Mouse (Mus musculus) inflammation-experienced regulatory T-cells, adult 6 months (primary cell): Measurements from ENCODE around the gene 4930563M21Rik. TPM values are rescaled to one million over a fixed set of nuclear protein-coding genes. Genes with fewer than 3 reads are reported as not detected.
"Not testable (repeated sequence)": the region's sequence is repeated elsewhere in the genome, so short reads cannot be mapped to it uniquely, and the experiment has no call there.

Source experiments
- ATAC-seq: one replicate; pipeline ENCODE4 v1.8.0; 2017
- polyA plus RNA-seq, 3 experiments: library from polyadenylated mRNA; unstranded; fragments of 100-300 nt; shearing (Covaris generic); gene quantifications; one replicate each; pipeline ENCODE4 v1.2.1; 2017

Gene 4930563M21Rik
- not detected for polyA plus RNA-seq

DNA sequence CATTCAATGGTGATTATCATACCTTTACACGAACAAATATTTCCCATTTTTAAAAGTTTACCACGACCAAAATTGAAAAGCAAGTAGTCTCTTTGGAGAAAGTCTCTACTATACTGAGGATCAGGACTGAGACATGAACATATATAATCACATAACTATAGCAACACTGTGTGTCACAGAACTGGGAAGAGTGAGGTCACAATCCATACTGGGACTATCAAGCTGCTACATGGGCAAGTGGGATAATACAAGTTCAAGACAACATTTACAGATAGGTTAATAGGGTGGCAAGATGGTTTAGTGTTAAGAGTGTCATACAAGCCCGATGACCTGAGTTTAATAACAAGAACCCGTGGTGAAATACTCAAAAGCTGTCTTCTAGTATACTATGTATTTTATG lies at the start of gene 4930563M21Rik:
Gene 4930563M21Rik, minus strand, starts transcription at position 101 of the 400 bp plus-strand sequence.
- ATAC-seq, result no peak

DNA sequence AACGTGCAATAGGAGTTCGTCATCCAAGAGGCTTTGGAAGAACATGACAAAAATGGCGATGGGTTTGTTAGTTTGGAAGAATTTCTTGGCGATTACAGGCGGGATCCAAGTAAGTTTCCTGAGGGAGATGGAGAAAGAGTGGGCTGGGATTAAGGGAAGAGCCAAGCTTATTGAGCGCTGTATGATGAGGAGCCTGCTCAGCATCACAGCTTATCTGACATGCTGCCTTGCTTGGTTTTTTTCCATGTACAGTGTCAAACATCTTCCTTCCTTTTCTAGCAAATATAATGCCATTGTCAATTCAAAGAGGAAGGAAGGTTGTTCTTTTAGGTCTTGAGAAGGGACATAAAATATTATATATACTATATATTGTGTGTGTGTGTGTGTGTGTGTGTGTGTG lies 45.8 kb upstream of the 4930563M21Rik start:
- no peak for ATAC-seq

DNA sequence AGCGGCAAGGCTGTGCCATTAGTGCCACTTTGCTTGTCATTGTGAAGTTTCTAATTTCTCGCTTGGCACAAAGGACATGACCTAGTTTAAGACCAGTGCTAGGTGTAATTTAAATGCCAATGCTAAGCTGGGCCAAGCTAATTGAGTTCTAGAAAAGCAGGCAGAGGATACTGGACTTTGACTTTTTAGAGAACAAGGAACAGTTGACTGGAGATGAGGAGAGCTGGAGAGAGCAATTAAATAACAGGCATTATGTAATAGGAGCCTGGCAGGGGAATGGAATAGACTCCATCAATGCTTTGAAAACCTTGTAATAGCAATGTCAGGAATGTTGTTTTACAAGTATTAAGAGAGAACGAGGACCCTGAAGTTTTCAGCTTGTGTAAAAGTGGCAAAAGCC lies 43.4 kb upstream of the 4930563M21Rik start:
- ATAC-seq, result no peak

DNA sequence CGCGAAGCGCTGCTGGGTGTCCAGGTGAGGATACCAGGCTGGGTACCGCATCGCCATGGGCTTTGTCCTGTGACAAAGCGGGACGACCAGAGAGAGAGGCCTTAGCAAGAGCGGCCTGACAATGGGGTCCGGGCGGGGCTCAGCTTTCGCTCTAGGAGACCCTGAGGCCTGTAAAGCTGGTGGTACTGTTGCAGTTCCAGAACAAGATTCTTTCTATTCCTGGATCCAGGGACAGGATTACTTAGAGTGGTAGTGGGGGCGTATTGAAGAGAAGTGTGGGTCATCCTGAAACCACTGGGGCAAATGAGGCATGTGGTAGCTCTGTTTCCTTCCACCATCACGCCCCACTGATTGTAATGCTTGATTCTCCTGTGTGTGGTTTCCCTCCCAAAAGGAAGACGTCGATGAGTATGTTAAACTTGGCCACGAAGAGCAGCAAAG lies 31.9 kb upstream of the 4930563M21Rik start:
- ATAC-seq, result peak; percentile 24

DNA sequence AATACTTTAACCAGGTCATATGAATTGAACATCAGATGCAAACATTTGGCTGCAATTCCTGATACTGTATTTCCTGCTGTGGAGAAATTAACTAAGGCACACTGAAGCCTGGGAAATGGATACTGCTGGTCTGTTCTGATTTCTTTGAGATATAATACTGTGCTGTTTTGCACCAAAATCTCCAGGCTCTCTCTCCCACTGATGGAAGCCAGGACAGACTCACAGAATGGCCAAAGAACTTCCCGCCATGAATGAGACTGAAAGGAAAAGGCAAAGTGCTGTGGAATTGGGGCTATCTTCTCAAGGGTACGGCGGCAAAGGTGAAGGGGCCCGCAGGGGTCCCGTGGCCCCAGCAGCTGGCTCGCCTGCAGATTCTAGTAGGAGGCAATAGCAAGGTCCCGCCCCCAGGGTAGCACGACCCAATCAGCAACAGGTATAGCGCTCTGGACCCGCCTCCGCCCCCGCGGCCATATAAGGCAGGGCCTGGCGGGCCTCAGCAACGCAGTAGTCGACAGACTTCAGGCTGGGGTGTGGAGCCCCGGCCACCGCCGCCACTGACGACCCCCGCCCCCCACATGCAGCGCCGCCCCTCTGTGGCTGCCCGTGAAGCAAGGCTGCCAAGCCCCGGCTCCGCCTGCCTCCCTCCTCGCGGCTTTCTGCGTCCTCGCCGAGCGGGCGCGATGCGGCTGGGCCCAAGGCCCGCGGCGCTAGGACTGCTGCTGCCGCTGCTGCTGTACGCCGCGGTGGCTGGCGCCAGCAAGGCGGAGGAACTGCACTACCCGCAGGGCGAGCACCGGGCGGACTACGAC lies 31.2 kb upstream of the 4930563M21Rik start, which contains the start of gene Rcn2:
Gene Rcn2, plus strand, starts transcription at position 474 of the 809 bp plus-strand sequence.
- peak; percentile 99 for ATAC-seq

DNA sequence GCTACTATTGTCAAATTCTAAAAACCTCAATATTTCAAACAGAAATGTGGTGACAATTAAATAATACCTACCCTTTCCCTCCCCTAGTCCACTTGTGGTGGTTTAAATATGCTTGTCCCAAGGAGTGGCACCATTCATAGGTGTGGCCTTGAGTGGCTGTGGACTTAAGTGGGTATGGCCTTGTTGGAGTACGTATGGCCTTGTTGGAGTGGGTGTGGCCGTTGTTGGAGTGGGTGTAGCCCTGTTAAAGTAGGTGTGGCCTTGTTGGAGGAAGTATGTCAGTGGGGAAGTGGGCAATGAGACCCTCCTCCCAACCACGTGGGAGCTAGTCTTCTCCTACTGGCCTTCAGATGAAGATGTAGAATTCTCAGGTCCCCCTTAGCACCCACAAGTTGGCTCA lies 21.9 kb upstream of the 4930563M21Rik start:
- ATAC-seq, result no peak

DNA sequence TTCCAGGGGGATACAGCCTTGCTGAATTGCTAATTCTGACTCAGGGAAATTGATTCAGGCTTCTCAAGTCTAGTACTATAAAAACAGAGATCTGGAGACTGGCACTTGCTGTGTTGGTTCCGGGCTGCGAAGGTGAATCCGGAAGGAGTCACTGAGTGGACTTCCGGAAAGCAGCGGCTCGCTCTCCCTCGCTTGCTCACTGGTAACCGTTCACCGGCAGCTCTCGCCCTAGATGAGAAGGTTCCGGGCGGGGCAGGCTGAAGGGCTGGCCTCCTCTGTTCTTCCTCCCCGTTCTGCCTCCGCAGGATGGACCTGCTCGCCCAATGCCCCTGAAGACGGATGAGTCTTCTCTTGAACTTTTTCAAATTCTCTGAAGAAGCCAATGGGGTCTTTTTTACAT lies 16.9 kb upstream of the 4930563M21Rik start:
- no peak for ATAC-seq

DNA sequence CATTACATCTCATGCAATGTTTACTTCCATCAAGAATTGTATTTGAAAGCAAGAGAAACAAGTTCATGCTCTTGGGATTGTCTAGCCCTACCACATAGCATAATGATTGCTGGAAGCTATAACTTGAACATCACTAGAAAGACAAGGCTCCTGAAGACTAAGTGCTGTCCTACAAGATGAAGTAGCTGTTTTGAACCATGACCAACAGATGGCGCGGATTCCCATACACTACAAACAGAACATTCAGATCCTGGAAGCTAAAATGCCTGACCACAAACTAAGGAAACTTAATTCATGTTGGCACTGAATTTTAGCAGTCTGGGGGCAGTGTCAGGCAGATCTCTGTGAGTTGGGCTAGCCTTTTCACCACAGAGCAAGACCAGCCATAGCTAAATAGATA lies 14.4 kb upstream of the 4930563M21Rik start:
- no peak for ATAC-seq

DNA sequence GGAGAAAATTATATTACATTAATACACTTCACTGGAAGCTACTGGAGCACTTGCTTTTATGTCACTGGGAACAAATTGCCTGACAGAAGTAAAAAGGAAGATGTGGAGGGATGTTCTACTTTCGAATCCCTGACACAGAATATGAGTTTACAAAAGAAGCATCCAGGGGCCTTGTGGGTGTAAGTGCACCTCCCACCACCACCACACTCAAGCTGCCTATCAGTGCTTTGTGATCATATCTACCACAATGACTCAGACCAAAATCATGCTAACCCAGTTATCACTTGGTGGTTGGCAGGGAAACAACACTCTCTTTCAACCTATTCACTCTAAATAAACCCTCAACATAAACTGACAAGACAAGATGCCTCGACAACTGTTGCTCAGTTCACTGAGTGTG lies 5.7 kb downstream of the 4930563M21Rik start:
- ATAC-seq, result not testable (repeated sequence)

DNA sequence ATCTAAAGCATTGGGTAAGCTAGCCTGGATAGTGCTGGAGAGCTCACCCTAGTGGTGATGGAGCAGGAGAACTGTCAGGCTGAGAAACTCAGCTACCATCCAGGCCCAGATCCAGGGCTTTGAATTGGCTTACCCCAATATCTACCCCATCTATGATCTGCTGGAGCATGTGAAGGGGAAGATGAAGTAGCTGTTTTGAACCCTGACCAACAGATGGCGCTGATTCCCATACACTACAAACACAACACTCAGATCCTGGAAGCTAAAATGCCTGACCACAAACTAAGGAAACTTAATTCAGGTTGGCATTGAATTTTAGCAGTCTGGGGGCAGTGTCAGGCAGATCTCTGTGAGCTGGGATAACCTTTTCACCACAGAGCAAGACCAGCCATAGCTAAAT lies 63.5 kb downstream of the 4930563M21Rik start:
- ATAC-seq, result no peak

DNA sequence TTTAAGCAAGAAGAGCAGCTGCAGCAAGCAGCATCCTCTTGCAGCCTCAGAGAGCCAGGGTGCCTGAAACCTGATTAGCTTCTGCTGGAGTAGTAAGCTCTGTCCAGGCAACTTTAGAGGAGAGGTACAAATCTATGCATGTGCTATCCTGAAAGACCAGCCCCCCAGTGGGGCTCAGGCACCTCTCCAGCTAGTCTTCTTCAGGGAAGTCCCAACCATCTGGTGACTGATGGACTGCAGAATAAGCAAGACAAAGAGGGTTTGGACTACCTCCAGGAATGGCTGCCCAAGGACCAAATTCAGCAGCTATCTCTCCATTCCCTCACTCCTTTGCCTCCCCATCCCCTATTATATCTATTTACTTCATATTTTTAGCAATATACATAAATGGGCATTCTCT lies 69.0 kb downstream of the 4930563M21Rik start:
- ATAC-seq, result no peak

DNA sequence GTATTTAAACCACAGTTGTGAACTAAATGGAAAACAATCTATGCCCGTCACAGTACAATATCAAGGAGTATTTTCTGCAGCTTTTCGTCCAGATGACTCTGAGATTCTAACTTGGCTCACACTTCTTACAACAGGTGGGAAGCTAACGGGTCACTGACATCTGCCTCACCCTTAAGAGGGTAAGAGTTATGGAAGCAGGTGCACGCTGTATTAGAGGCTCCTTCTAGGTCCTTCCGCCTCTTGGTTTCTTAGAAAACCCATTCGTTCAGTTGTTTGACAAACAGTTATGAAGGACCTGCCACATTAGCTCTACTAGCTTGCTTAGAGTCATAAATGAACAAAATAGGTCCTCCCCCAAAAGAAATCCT lies 71.7 kb downstream of the 4930563M21Rik start:
- ATAC-seq, result no peak

DNA sequence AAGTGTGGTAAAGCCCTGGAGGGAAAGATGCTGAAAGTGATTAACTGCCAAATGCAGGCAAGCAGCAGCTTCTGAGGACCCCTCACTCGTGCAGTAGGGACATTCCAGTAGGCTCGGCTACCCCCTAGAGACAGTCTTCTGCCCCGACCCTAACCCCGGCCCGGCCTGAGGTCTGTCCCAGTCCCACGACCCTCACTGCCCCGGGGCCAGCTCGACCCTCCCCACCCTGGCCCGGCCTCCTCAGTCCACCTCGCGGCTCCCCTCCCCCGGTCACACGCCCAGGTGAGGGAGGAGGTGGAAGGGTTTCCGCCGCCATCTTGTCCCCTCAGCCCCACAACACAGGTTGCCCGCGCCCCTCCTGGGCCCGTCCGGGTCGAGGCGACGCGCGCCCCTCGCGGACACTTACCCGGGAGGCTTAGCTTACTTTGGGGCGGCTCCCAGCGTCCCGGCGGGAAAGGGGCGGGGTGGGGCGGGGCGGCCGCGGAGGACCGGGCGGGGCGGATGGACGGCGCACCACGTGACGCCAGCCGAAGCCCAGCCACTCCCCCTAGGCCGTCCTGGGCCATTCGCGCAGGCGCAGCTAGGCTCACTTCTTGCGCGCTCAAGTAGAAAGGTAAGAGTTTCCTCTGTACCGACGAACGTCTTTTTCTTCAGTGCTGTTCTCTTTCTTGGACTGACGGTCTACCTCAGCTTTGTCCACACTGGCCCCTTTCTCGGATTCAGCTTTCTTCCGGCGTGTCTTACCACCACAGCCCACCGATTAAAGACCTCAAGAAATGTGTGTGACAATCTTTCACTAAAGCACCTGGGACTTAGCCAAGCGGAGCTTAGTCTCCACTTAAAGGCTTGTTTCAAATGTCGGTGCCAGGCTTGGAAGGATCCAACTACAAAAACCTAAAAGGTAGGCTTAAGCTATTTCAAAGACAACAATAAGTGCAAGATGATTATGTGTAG lies 72.4 kb downstream of the 4930563M21Rik start, which contains the start of gene Scaper:
Gene Scaper, minus strand, starts transcription at position 456 of the 954 bp plus-strand sequence.
- peak; percentile 92 for ATAC-seq

DNA sequence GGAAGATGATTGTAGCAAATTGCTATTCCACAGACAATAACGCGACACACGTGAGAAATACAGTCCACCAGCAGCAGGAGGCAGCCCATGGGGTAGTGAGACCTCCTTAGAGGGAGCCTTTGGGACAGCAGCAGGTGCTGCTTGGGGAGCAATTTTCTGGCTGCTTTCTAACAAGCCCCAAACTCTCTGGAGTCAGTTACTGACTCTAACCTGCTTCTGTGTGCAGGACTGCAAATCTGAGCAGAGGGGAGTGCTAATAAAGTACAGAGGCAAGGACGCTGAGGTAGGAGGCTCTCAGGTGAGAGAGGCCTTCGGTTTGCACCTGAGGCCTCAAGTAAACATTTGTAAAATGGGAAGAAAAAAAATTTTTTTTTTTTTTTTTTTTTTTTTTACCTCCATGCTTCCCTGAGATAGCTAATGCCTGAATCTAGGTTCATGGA lies 73.1 kb downstream of the 4930563M21Rik start:
- ATAC-seq, result no peak

DNA sequence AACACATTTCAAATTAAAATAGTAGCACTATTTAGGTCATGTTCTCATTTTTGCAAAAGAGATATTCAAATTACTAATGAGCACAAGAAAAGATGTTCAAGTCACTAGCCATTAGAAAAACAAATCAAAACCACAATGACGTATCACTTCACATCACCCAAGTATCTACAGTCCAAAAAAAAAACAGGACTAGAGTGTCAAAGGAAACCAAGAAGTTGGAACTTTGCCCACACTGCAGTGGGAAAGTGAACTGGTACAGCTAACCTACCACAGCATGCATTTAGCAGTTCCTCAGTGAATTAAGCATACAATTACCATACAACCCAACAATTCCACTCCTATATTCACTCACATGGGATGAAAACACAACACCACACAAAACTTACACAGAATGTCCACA lies 77.9 kb downstream of the 4930563M21Rik start:
- ATAC-seq, result peak; percentile 43

DNA sequence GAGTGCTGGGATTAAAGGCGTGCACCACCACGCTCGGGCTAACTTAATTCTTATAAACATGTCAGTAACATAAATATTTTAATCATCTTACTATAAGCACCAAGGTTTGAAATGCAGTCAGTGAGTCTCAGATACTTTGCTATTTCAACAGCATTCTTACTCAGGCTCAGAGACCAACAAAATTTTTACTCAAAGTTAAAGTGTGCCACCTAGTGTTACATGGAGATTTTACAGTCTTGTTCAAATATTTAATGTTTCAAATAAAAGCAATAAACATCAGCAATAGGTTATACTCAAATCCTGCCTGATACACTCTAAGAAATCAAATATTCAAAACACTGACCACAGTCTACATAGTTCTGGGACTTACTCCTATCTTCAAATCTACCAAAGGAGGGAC lies 91.8 kb downstream of the 4930563M21Rik start:
- no peak for ATAC-seq

DNA sequence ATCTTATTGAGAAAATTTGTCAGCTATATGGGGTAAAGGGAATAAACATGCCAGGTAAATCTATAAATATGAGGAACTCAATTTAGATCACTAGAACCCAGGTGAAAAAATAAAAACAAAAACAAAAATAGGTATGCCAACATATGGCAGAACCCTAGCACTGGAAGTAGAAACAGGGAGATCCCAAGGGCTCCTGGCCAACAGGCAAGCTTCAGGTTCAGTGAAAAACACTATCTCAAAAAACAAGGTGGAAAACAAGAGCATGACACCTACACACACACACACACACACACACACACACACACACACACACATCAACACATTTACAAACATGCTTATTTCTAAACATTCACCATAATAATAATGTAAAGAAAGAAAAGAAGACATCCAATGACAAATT lies 93.6 kb downstream of the 4930563M21Rik start:
- ATAC-seq, result no peak

Other genes with a start within 250 kb of the 4930563M21Rik start
- gene Scaper, start 72.4 kb downstream of the 4930563M21Rik start, polyA plus RNA-seq, result 10 to 100 TPM; 12.3 to 30.7 (median 20.3) TPM
- 10 to 100 TPM in 2 of 3 experiments, 1 to 10 TPM in 1; 9.7 to 20.8 (median 19.7) TPM for gene Rcn2, start 31.3 kb upstream of the 4930563M21Rik start, polyA plus RNA-seq
- gene Pstpip1, start 79.4 kb upstream of the 4930563M21Rik start, polyA plus RNA-seq, result 10 to 100 TPM; 38.5 to 48.0 (median 46.2) TPM
- gene Tspan3, start 154.9 kb upstream of the 4930563M21Rik start, polyA plus RNA-seq, result 10 to 100 TPM; 45.4 to 48.2 (median 47.7) TPM